Mouse (Mus musculus) kidney, adult 2 months (tissue): ENCODE results near the gene Dll3. TPM values are rescaled to one million over a fixed set of nuclear protein-coding genes. Genes with fewer than 3 reads are reported as not detected.
A peak's percentile ranks its signal among the peaks of the same experiment; 100 is the strongest.

Source experiments
- DNase-seq: peaks from one replicate; pipeline ENCODE4 v3.0.0; 2021
- H3K27ac ChIP-seq: fragments of 200-500 bp; 2 replicates; pipeline ENCODE4 v1.5.1; 2012; ENCODE audit warnings: low read depth, low read length, control low read depth, inconsistent platforms; ENCODE audit not compliant: insufficient read depth
- H3K27me3 ChIP-seq: fragments of 200-500 bp; replicated peaks from 2 replicates; pipeline ENCODE4 v1.6.1; 2012; ENCODE audit warnings: mild to moderate bottlenecking, moderate library complexity, low read length, inconsistent platforms; ENCODE audit not compliant: control insufficient read depth, insufficient read depth
- H3K36me3 ChIP-seq: fragments of 200-500 bp; 2 replicates; pipeline ENCODE4 v1.6.1; 2012; ENCODE audit warnings: mild to moderate bottlenecking, moderate library complexity, low read length, inconsistent platforms; ENCODE audit not compliant: control insufficient read depth, insufficient read depth
- H3K4me1 ChIP-seq: fragments of 200-500 bp; 2 replicates; pipeline ENCODE4 v1.6.1; 2011; ENCODE audit warnings: low read length; ENCODE audit not compliant: control insufficient read depth, insufficient read depth
- H3K4me3 ChIP-seq: fragments of 200-500 bp; 2 replicates; pipeline ENCODE4 v1.5.1; 2011; ENCODE audit warnings: mild to moderate bottlenecking, low read depth, low read length, control low read depth; ENCODE audit not compliant: insufficient read depth
- CTCF ChIP-seq: fragments of 200-500 bp; conservative IDR thresholded peaks from 2 replicates; pipeline ENCODE4 v1.5.1; 2011; ENCODE audit warnings: low read depth, mild to moderate bottlenecking, control low read depth, low read length, moderate library complexity, mixed read lengths; ENCODE audit not compliant: insufficient read depth, insufficient read length
- POLR2A ChIP-seq: fragments of 200-500 bp; IDR thresholded peaks from one replicate; pipeline ENCODE4 v1.6.1; 2011; ENCODE audit warnings: low read depth, low read length, control low read depth
- WGBS: fragments of 180-500 bp; shearing (Covaris S2); methylation state at CpG from one replicate; pipeline ENCODE4 v1.1.7; 2018; 5-methylcytosine and 5-hydroxymethylcytosine counted together
- polyA plus RNA-seq: library from polyadenylated mRNA; depleted of rRNA; stranded (reverse); fragments of >200 nt; gene quantifications from 2 replicates; pipeline ENCODE4 v1.2.3, GENCODE M21; 2012; rRNA removed

Gene Dll3
- not detected in 2 replicates for polyA plus RNA-seq

GRCm38 (mm10) chr7:28301616-28302433, at the start of gene Dll3:
TSS of gene Dll3 (minus strand) at chr7:28302238.
- no peaks in the 10 kb centered on the region for H3K4me1 ChIP-seq
- no peak within 1 kb of the TSS for H3K4me3 ChIP-seq
- DNase-seq = peak; percentile 43
- 3% methylated on average over 30 of the region's 30 CpGs for WGBS
- H3K27me3 ChIP-seq = no peaks in the 10 kb centered on the region
- H3K36me3 ChIP-seq = no peaks in the 10 kb centered on the region
- H3K27ac ChIP-seq = no peak within 1 kb of the TSS
- no peak for TF ChIP-seq POLR2A
- TF ChIP-seq CTCF = peak; percentile 50

GRCm38 (mm10) chr7:28351676-28352191, 49.7 kb upstream of the Dll3 start:
- no peak overlapping the region for H3K27ac ChIP-seq
- WGBS = 21% methylated on average over 4 of the region's 4 CpGs
- no peak for TF ChIP-seq CTCF
- TF ChIP-seq POLR2A = no peak
- no peaks in the 10 kb centered on the region for H3K27me3 ChIP-seq
- H3K4me3 ChIP-seq = no peak overlapping the region
- peaks cover 9% of the 10 kb centered on the region for H3K4me1 ChIP-seq
- no peak for DNase-seq
- H3K36me3 ChIP-seq = no peaks in the 10 kb centered on the region

- Histone ChIP-seq H3K27ac (peak within 1 kb of the TSS; percentile 83), H3K27me3 (no peaks in the 10 kb centered on the region), H3K4me1 (peaks cover 9% of the 10 kb centered on the region), H3K4me3 (peak within 1 kb of the TSS; percentile 96), H3K36me3 (no peaks in the 10 kb centered on the region)
- under 1% methylated on average over 50 of the region's 50 CpGs for WGBS
- DNase-seq = peak; percentile 98
- TF ChIP-seq POLR2A (peak; percentile 56), CTCF (no peak)
Observed at GRCm38 (mm10) chr7:28350155-28350883, 48.3 kb upstream of the Dll3 start, which contains the start of gene Rps16. TSS of gene Rps16 (plus strand) at chr7:28350652.

- 82% methylated on average over 7 of the region's 7 CpGs for WGBS
- no peaks in the 10 kb centered on the region for H3K36me3 ChIP-seq
- DNase-seq = no peak
Observed at GRCm38 (mm10) chr7:28348601-28349000, 46.6 kb upstream of the Dll3 start.

GRCm38 (mm10) chr7:28347746-28348145, 45.7 kb upstream of the Dll3 start:
- H3K36me3 ChIP-seq = no peaks in the 10 kb centered on the region
- H3K27me3 ChIP-seq = no peaks in the 10 kb centered on the region
- no peak overlapping the region for H3K27ac ChIP-seq
- H3K4me1 ChIP-seq = peaks cover 9% of the 10 kb centered on the region
- TF ChIP-seq CTCF = no peak
- no peak for DNase-seq
- WGBS = 60% methylated on average over 3 of the region's 3 CpGs
- no peak overlapping the region for H3K4me3 ChIP-seq

More at GRCm38 (mm10) chr7:28348601-28349000, 46.6 kb upstream of the Dll3 start:
- no peak overlapping the region for H3K27ac ChIP-seq
- H3K27me3 ChIP-seq = no peaks in the 10 kb centered on the region
- H3K4me1 ChIP-seq = peaks cover 9% of the 10 kb centered on the region
- peak; percentile 25 for TF ChIP-seq CTCF
- TF ChIP-seq POLR2A = no peak
- H3K4me3 ChIP-seq = no peak overlapping the region

- DNase-seq = peak; percentile 58
Observed at GRCm38 (mm10) chr7:28344637-28345036, 42.6 kb upstream of the Dll3 start.

More at GRCm38 (mm10) chr7:28344637-28345036, 42.6 kb upstream of the Dll3 start:
- TF ChIP-seq POLR2A (no peak), CTCF (peak; percentile 69)
- Histone ChIP-seq H3K4me1 (0 out of 2 replicates have a peak, but pooled peaks cover under 1% of the 10 kb centered on the region), H3K4me3 (no peak overlapping the region), H3K36me3 (no peaks in the 10 kb centered on the region), H3K27me3 (no peaks in the 10 kb centered on the region), H3K27ac (no peak overlapping the region)
- WGBS = 5% methylated on average over 4 of the region's 4 CpGs
